Mouse (Mus musculus) ES-E14 (cell line): ENCODE measurements around the gene Tor2a.

Experiments
- CHD2 ChIP-seq: IDR thresholded peaks from 2 replicates; pipeline ENCODE4 v1.6.1; 2014; ENCODE audit warnings: mild to moderate bottlenecking, low read depth, low read length, inconsistent platforms
- ZC3H11A ChIP-seq: IDR thresholded peaks from 2 replicates; pipeline ENCODE4 v1.6.1; 2012; ENCODE audit warnings: low read depth, mild to moderate bottlenecking, inconsistent platforms, low read length, borderline replicate concordance

- TF ChIP-seq ZC3H11A (no peak), CHD2 (no peak)
These were observed 47.4 kb upstream of the Tor2a start for GRCm38 (mm10) chr2:32709521-32710137.
